Mouse (Mus musculus) thymus, adult 2 months (tissue): ENCODE data around the gene Cyb5r2.

Source experiments
- CTCF ChIP-seq: fragments of 200-500 bp; IDR thresholded peaks from 2 replicates; pipeline ENCODE4 v1.5.1; 2012; ENCODE audit warnings: mild to moderate bottlenecking, control low read depth, low read length, moderate library complexity, borderline replicate concordance; ENCODE audit not compliant: control insufficient read depth, poor library complexity, insufficient read depth; ENCODE audit errors: extremely low read depth
- POLR2A ChIP-seq: fragments of 200-500 bp; IDR thresholded peaks from 2 replicates; pipeline ENCODE4 v1.6.1; 2012; ENCODE audit warnings: mild to moderate bottlenecking, low read length, control low read depth, moderate library complexity; ENCODE audit not compliant: control insufficient read depth, poor library complexity, insufficient read depth; ENCODE audit errors: extremely low read depth

GRCm38 (mm10) chr7:107802138-107802537 lies 44.3 kb upstream of the Cyb5r2 start:
- no peak for TF ChIP-seq CTCF
- no peak for TF ChIP-seq POLR2A
